ENCODE assay signal across 8 mouse cellular contexts in genomic region chr14:118151651-118152293, GRCm38 (mm10). TPM values are rescaled to one million over a fixed set of nuclear protein-coding genes. Genes with fewer than 3 reads are reported as not detected.
DNase-seq lines count a peak whose midpoint lies in the region.

No protein-coding gene starts in this region.

- no peak overlapping the region for H3K4me3 ChIP-seq in heart, embryonic 10.5 days

- DNase-seq in heart, adult 11 months, result peak; percentile 94
- DNase-seq in heart, embryonic 10.5 days (ENCODE audit: low spot score), result no peak
- DNase-seq in 416B (ENCODE audit: low read depth), result peak; percentile 56
- peak; percentile 68 for DNase-seq in brain, adult 2 months (ENCODE audit: low read depth, low spot score)
- peak; percentile 17 to 38 for DNase-seq in kidney, postnatal 36 days
- no peak for DNase-seq in urinary bladder, adult 18-20 months (ENCODE audit: low spot score in 2 of 2)
- DNase-seq in cerebellum, adult 9-10 months, result no peak
- no peak for DNase-seq in left cerebral cortex, postnatal 10 days (ENCODE audit: extremely low spot score in 1 of 2, low spot score in 2 of 2)

- peaks cover 52% of the 10 kb centered on the region for H3K36me3 ChIP-seq in heart, embryonic 10.5 days

- H3K4me1 ChIP-seq in heart, embryonic 10.5 days, result peaks cover 3% of the 10 kb centered on the region; the same call in 1 of the 2 replicates

- no peak overlapping the region for H3K27ac ChIP-seq in heart, embryonic 10.5 days

- 80% methylated on average over 5 of the region's 5 CpGs for WGBS in heart, embryonic 10.5 days

- no peaks in the 10 kb centered on the region for H3K27me3 ChIP-seq in heart, embryonic 10.5 days (ENCODE audit: insufficient read depth, poor library complexity, severe bottlenecking)

- intact Hi-C loops in left cerebral cortex, postnatal 10 days (cut with DNase I), result loop anchor here (5.0 kb wide), 1 partner anchor 144 kb away; no protein-coding TSS in a partner anchor

- H3K9me3 ChIP-seq in heart, embryonic 10.5 days, result no peaks in the 10 kb centered on the region

RNA-seq across cellular contexts. Expression of gene Gpr180, which starts 14.8 kb away (rescaled TPM):
- polyA plus RNA-seq in heart, embryonic 10.5 days (2016; fragmentation: Nextera tagmentation; extraction: Ambion mirVana), result 43.6 and 46.3 TPM in 2 replicates
- total RNA-seq in left cerebral cortex, postnatal 10 days (2021), result 10 to 100 TPM; 33.1 to 33.3 TPM

RNA-seq across cellular contexts. Expression of gene Tgds, which starts 19.2 kb away (rescaled TPM):
- 38.9 and 40.7 TPM in 2 replicates for polyA plus RNA-seq in heart, embryonic 10.5 days (2016; fragmentation: Nextera tagmentation; extraction: Ambion mirVana)
- 1 to 10 TPM; 8.7 to 9.6 TPM for total RNA-seq in left cerebral cortex, postnatal 10 days (2021)

Comparison
In these comparisons a context has a peak if more than half of its experiments do, and no peak if none do; other contexts are left out.
1. DNase-seq: peak in heart, adult 11 months (single experiment), 416B (single experiment), brain, adult 2 months (single experiment) and kidney, postnatal 36 days (2 of 2); none in heart, embryonic 10.5 days (single experiment), urinary bladder, adult 18-20 months (0 of 2), cerebellum, adult 9-10 months (single experiment) and left cerebral cortex, postnatal 10 days (0 of 2).